Mouse (Mus musculus) midbrain, embryonic 15.5 days (tissue): ENCODE results near the gene Ostf1. TPM values are rescaled to one million over a fixed set of nuclear protein-coding genes. Genes with fewer than 3 reads are reported as not detected.

Experiments
- ATAC-seq: fragments of 200-750 bp; cut with Nextera tagmentation; replicated peaks from 2 replicates; pipeline ENCODE4 v1.8.0; 2017; ENCODE audit warnings: moderate TSS enrichment
- H3K27ac ChIP-seq: fragments of 300-500 bp; sonication (generic); 2 replicates; pipeline ENCODE4 v1.5.1; 2015; ENCODE audit warnings: mild to moderate bottlenecking, inconsistent platforms
- H3K27me3 ChIP-seq: fragments of 300-500 bp; sonication (generic); replicated peaks from 2 replicates; pipeline ENCODE4 v1.6.1; 2015; ENCODE audit warnings: inconsistent platforms
- H3K36me3 ChIP-seq: fragments of 300-500 bp; sonication (generic); replicated peaks from 2 replicates; pipeline ENCODE4 v1.6.1; 2015; ENCODE audit warnings: inconsistent platforms
- H3K4me1 ChIP-seq: fragments of 300-500 bp; sonication (generic); 2 replicates; pipeline ENCODE4 v1.6.1; 2015; ENCODE audit warnings: inconsistent platforms
- H3K4me2 ChIP-seq: fragments of 300-500 bp; sonication (generic); 2 replicates; pipeline ENCODE4 v1.6.1; 2015; ENCODE audit warnings: inconsistent platforms, mild to moderate bottlenecking, moderate library complexity
- H3K4me3 ChIP-seq: fragments of 300-500 bp; sonication (generic); 2 replicates; pipeline ENCODE4 v1.5.1; 2015; ENCODE audit warnings: mild to moderate bottlenecking, inconsistent platforms
- H3K9ac ChIP-seq: fragments of 300-500 bp; sonication (generic); 2 replicates; pipeline ENCODE4 v1.6.1; 2015; ENCODE audit warnings: mild to moderate bottlenecking, inconsistent platforms
- H3K9me3 ChIP-seq: fragments of 300-500 bp; sonication (generic); 2 replicates; pipeline ENCODE4 v1.6.1; 2016; ENCODE audit warnings: inconsistent platforms
- WGBS: fragments of 180-500 bp; shearing (Covaris S2); methylation state at CpG from one replicate; pipeline ENCODE4 v1.1.7; 2015; ENCODE audit warnings: mixed read lengths; 5-methylcytosine and 5-hydroxymethylcytosine counted together
- polyA plus RNA-seq: library from polyadenylated mRNA; unstranded; fragments of >200 nt; fragmentation: Nextera tagmentation; extraction: Ambion mirVana; gene quantifications from 2 replicates; pipeline ENCODE4 v1.2.1, GENCODE M21; 2015

The Ostf1 gene
- polyA plus RNA-seq, 1 experiment from 2014 or later: 37.2 TPM

DNA sequence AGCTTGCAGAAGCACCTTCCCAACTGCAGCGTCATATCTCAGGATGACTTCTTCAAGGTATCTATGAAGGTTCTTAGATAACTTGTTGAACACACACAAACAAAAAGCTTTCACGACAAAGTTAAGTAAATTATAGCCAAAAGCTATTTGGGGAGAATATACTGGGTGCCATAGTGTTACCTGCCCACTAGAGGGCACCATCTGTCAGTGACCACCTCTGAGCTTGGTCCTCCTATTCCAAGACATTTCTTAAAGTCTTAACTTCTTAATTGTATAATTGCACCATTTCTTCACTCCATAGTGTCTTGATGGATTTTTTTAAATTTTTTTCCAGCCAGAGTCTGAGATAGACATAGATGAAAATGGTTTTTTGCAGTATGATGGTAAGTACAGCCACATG, 7.9 kb upstream of the Ostf1 start:
- no peaks in the 10 kb centered on the region for H3K36me3 ChIP-seq
- H3K4me2 ChIP-seq: no peak overlapping the region
- H3K4me3 ChIP-seq: no peak overlapping the region
- WGBS: 27% methylated on average over 2 of the region's 2 CpGs
- H3K27ac ChIP-seq: no peak overlapping the region
- H3K27me3 ChIP-seq: no peaks in the 10 kb centered on the region
- no peaks in the 10 kb centered on the region for H3K9me3 ChIP-seq
- H3K4me1 ChIP-seq: no peaks in the 10 kb centered on the region
- no peak overlapping the region for H3K9ac ChIP-seq
- ATAC-seq: no peak

GRCm38 (mm10) chr19:18638949-18639348, 7.3 kb upstream of the Ostf1 start:
- Histone ChIP-seq H3K4me3 (no peak overlapping the region), H3K9ac (no peak overlapping the region), H3K27ac (no peak overlapping the region), H3K27me3 (no peaks in the 10 kb centered on the region), H3K4me1 (no peaks in the 10 kb centered on the region), H3K4me2 (no peak overlapping the region), H3K9me3 (no peaks in the 10 kb centered on the region), H3K36me3 (no peaks in the 10 kb centered on the region)
- 65% methylated on average over 5 of the region's 5 CpGs for WGBS
- no peak for ATAC-seq

GRCm38 (mm10) chr19:18637954-18638353, 6.3 kb upstream of the Ostf1 start:
- Histone ChIP-seq H3K4me3 (no peak overlapping the region), H3K9ac (no peak overlapping the region), H3K36me3 (no peaks in the 10 kb centered on the region), H3K4me1 (no peaks in the 10 kb centered on the region), H3K4me2 (no peak overlapping the region), H3K27me3 (no peaks in the 10 kb centered on the region), H3K27ac (no peak overlapping the region), H3K9me3 (no peaks in the 10 kb centered on the region)
- WGBS: 82% methylated on average over 5 of the region's 5 CpGs
- ATAC-seq: no peak

DNA sequence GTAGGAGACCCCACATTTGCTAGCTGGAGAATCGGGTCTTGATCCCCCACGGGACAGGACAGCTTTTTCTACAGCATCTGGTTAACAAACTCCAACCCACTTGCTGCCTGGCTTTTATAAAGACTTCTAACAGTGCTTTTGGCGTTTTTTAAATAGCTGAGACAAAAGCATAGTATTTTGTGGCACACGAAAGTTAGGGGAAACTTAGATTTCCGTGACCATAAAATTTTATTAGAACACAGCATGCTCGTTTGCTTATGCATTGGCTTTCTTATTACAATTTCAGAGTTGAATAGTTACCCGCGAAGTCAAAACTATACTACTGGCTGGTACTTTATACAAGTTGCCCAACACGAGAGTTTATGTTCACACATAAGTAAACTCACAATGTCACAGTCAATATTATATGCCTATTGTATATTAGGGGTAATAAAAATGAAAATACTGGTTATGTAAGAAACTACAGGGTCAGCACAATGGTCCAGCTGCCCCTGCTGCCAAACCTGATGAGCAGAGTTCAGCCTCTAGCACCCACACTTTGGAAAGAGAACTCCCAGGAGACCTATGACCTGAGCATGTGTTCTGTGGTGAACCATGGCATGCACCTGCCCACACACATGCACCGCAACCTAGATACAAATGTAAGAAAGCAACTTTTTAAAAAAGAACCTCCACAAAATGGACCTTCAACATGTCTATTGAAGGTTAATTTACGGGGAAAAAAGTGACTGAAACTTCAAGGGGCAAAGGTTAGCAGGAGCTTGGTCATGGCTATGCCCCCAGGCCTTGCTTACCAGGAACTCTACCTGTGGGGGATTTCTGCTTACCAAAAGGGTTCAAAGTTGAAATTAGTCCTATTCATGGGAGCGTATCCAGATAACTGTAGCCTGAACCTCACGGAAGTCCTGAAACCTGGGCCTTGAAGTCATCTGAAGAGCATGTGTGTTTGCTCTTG, 885 bp upstream of the Ostf1 start:
- H3K4me2 ChIP-seq: peak overlapping the region; percentile 99
- H3K27me3 ChIP-seq: peaks cover 6% of the 10 kb centered on the region; the same call in 1 of the 2 replicates
- H3K4me1 ChIP-seq: peaks cover 12% of the 10 kb centered on the region
- H3K36me3 ChIP-seq: no peaks in the 10 kb centered on the region
- H3K4me3 ChIP-seq: peak overlapping the region; percentile 61
- H3K9ac ChIP-seq: peak overlapping the region; percentile 46
- H3K27ac ChIP-seq: no peak overlapping the region
- no peak for ATAC-seq
- 67% methylated on average over 13 of the region's 13 CpGs for WGBS
- H3K9me3 ChIP-seq: no peaks in the 10 kb centered on the region

GRCm38 (mm10) chr19:18631161-18631643, 421 bp downstream of the Ostf1 start:
- H3K9ac ChIP-seq: peak overlapping the region; percentile 46
- peak overlapping the region; percentile 50 for H3K27ac ChIP-seq
- ATAC-seq: peak; percentile 69

GRCm38 (mm10) chr19:18630221-18631119, 1.2 kb downstream of the Ostf1 start:
- ATAC-seq: no peak
- no peaks in the 10 kb centered on the region for H3K36me3 ChIP-seq
- H3K27me3 ChIP-seq: peaks cover 6% of the 10 kb centered on the region; the same call in 1 of the 2 replicates
- H3K27ac ChIP-seq: no peak overlapping the region
- peaks cover 12% of the 10 kb centered on the region for H3K4me1 ChIP-seq
- WGBS: 9% methylated on average over 17 of the region's 17 CpGs
- H3K9me3 ChIP-seq: no peaks in the 10 kb centered on the region
- peak overlapping the region; percentile 61 for H3K4me3 ChIP-seq
- peak overlapping the region; percentile 99 for H3K4me2 ChIP-seq
- no peak overlapping the region; the same call in 1 of the 2 replicates for H3K9ac ChIP-seq

More at GRCm38 (mm10) chr19:18631161-18631643, 421 bp downstream of the Ostf1 start:
- Histone ChIP-seq H3K4me3 (peak overlapping the region; percentile 61), H3K4me1 (peaks cover 12% of the 10 kb centered on the region), H3K27me3 (peaks cover 6% of the 10 kb centered on the region; the same call in 1 of the 2 replicates), H3K4me2 (peak overlapping the region; percentile 99), H3K9me3 (no peaks in the 10 kb centered on the region), H3K36me3 (no peaks in the 10 kb centered on the region)
- WGBS: under 1% methylated on average over 40 of the region's 40 CpGs

DNA sequence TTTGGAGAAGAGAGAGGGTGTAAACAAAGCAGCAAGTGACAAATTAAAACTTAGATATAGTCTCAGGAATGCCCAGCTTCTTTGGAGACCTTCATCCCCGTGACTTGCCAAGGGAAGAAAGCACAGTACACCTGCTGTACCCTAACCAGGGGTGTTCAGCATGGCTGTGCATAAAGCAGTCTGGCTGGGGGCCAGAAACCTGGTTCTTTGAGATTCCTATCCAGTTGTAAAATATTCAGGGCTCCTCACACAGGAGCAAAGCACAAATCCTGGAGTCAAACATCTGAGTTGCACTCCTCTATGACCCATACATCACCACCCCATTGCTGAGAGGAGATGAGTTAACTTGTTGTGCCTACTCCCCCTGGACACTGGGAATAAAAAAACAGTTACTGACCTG, 2.0 kb downstream of the Ostf1 start:
- 0 out of 2 replicates have a peak overlapping the region, but pooled peaks have one; percentile 99 for H3K4me2 ChIP-seq
- H3K36me3 ChIP-seq: no peaks in the 10 kb centered on the region
- WGBS: 55% methylated on average over 1 of the region's 1 CpGs
- no peak overlapping the region for H3K9ac ChIP-seq
- peaks cover 6% of the 10 kb centered on the region; the same call in 1 of the 2 replicates for H3K27me3 ChIP-seq
- H3K4me1 ChIP-seq: peaks cover 12% of the 10 kb centered on the region
- H3K9me3 ChIP-seq: no peaks in the 10 kb centered on the region
- no peak overlapping the region for H3K27ac ChIP-seq
- no peak for ATAC-seq
- no peak overlapping the region for H3K4me3 ChIP-seq

DNA sequence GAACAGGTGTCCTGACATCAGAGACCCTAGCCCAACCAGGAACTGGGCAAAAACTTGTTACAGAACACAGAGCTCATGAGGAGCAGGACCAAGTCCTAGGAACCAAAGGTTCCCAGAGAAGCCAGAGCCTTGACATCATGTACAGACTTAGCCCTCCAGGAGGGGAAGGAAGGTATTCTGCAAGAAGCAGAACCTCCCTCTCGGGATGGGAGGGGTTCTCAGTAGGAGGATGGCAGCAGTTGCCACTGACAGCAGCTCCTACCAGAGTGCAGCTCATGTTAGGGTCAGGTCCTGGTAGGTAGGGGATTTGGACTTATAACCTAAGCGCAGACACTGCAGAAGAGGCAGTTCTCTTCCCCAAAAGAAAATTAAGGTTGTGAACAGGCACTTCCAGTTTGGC, 7.7 kb downstream of the Ostf1 start:
- no peak overlapping the region for H3K9ac ChIP-seq
- no peak overlapping the region for H3K27ac ChIP-seq
- no peaks in the 10 kb centered on the region for H3K27me3 ChIP-seq
- no peaks in the 10 kb centered on the region for H3K36me3 ChIP-seq
- 76% methylated on average over 2 of the region's 2 CpGs for WGBS
- no peaks in the 10 kb centered on the region for H3K4me1 ChIP-seq
- no peak overlapping the region for H3K4me2 ChIP-seq
- H3K4me3 ChIP-seq: no peak overlapping the region
- ATAC-seq: no peak
- no peaks in the 10 kb centered on the region for H3K9me3 ChIP-seq

GRCm38 (mm10) chr19:18619691-18620090, 11.9 kb downstream of the Ostf1 start:
- no peak for ATAC-seq
- no peaks in the 10 kb centered on the region for H3K9me3 ChIP-seq
- WGBS: 86% methylated on average over 1 of the region's 1 CpGs
- H3K36me3 ChIP-seq: no peaks in the 10 kb centered on the region
- H3K4me1 ChIP-seq: no peaks in the 10 kb centered on the region
- H3K27ac ChIP-seq: no peak overlapping the region
- no peaks in the 10 kb centered on the region for H3K27me3 ChIP-seq
- H3K4me3 ChIP-seq: no peak overlapping the region
- H3K9ac ChIP-seq: no peak overlapping the region
- H3K4me2 ChIP-seq: no peak overlapping the region

DNA sequence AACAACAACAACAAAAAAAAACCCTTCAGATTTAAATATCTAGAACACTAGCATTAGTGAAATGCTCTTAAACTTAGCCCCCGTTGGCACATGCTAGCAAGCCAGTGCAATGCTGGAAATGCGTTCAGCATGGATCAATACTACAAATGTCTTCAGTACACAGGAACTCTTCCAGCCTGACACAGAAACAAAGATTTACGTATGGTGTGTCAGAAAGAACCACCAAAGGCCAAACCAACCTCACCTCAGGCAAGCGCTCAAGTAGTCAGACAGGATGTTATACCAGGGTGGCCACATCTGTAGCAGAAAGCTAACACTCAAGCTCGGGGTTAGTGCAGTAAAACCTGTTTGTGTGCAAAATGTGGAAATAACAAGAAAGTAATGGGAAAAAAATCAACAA, 12.6 kb downstream of the Ostf1 start:
- 82% methylated on average over 5 of the region's 5 CpGs for WGBS
- no peaks in the 10 kb centered on the region for H3K4me1 ChIP-seq
- no peak overlapping the region for H3K4me3 ChIP-seq
- no peaks in the 10 kb centered on the region for H3K9me3 ChIP-seq
- H3K4me2 ChIP-seq: no peak overlapping the region
- no peaks in the 10 kb centered on the region for H3K27me3 ChIP-seq
- H3K27ac ChIP-seq: no peak overlapping the region
- no peak for ATAC-seq
- no peak overlapping the region for H3K9ac ChIP-seq
- H3K36me3 ChIP-seq: no peaks in the 10 kb centered on the region

DNA sequence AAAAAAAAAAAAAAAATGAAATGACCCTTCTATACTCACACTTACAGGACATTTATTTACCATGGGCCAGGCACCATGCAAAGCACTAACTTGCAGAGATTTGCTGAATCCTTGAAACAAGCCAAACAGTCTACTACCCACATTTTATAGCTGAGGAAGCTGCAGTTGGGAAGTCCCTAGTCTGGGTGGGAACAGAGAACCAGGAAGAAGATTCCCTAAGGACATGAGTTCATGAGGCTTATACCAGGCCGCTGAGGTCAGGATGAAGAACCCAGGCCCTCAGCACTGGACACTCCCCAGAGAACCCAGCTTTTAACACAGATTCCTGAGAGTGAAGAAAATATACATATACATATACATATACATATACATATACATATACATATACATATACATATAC, 14.1 kb downstream of the Ostf1 start:
- WGBS: 83% methylated on average over 1 of the region's 1 CpGs
- no peaks in the 10 kb centered on the region for H3K9me3 ChIP-seq
- H3K27ac ChIP-seq: no peak overlapping the region

DNA sequence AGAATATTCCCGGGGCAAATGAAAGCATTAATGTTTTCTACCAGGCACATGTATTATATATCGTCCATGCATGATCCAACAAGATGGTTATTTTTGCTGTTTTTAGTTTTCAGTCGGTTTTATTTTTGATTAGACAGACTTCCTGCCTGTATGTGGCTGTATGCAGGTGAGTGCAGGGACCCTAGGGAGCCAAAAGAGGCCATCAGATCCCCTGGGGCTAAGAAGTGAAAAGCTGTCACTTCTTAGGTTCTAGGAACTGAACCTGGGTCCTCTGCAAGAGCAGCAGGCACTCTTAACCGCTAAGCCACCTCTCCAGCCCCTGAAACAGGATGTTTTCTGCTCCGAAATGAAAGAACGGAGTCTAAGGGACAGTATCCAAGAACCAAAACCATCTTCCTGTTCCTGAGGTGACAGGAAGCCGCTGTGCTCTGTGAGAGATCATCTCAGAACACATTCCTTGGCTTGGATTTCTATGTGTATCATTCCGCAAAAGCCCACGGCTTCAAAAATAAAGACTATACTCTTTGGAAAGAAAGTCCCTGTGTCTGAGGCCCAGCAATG, 15.9 kb downstream of the Ostf1 start:
- Histone ChIP-seq H3K4me2 (no peak overlapping the region), H3K9ac (no peak overlapping the region), H3K4me1 (no peaks in the 10 kb centered on the region), H3K27me3 (no peaks in the 10 kb centered on the region), H3K9me3 (no peaks in the 10 kb centered on the region), H3K27ac (no peak overlapping the region), H3K4me3 (no peak overlapping the region), H3K36me3 (no peaks in the 10 kb centered on the region)
- ATAC-seq: no peak
- 75% methylated on average over 9 of the region's 9 CpGs for WGBS

More for the DNA sequence above, 14.1 kb downstream of the Ostf1 start:
- no peaks in the 10 kb centered on the region for H3K36me3 ChIP-seq
- H3K4me3 ChIP-seq: no peak overlapping the region
- H3K4me1 ChIP-seq: no peaks in the 10 kb centered on the region
- H3K27me3 ChIP-seq: no peaks in the 10 kb centered on the region
- no peak overlapping the region for H3K9ac ChIP-seq
- no peak for ATAC-seq
- H3K4me2 ChIP-seq: no peak overlapping the region
